19 mouse cellular contexts compared by ENCODE assay signal in the genomic region with DNA sequence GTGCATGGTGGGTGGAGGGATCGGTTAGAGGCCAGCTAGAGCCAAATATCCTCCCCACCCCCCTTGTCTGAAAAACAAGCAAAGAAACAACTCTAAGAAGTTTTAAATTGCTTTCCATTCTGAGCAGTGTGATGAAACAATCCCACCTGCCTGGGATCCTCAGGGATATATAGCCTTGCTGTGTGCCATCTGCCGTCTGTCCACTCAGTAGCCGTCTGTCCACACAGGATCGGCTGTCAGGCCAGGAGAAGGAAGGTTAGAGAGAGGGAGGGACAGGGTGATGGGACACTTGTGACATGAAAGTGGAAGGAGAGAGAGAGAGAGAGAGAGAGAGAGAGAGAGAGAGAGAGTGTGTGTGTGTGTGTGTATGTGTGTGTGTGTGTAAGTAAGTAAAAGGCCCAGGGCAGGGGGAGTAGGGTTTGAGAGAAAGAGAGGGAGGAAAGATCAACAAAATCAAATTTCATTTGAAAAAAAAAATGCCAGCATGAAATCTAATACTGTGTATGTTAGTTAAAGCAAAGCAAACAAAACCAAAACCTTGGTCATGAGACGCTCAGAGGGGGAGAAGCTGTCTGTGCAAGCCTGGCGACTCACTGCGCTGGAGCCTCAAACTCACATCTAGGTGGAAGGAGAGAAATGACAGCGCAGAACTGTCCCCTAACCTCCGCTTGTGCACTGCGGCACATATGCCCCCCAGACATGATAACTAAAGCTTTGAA. TPM values are rescaled to one million over a fixed set of nuclear protein-coding genes. Genes with fewer than 3 reads are reported as not detected.
DNase-seq lines count a peak whose midpoint lies in the region; ATAC-seq and TF ChIP-seq lines count a peak whose summit lies in the region.
"Had no signal": no experiment of that assay in that cellular context is flagged by ENCODE, and none has a peak within 500 bp of the region (broad histone marks: within the 10 kb centered on the region; RNA-seq: fewer than 3 reads in every experiment).

No protein-coding gene starts in this region.

- peak; percentile 34; the same call in 1 of the 2 replicates for ATAC-seq in kidney, embryonic 15.5 days (replicated peaks; ENCODE audit: low FRiP score)
- 0 out of 2 replicates have a peak, but pooled peaks have one; percentile 11 for ATAC-seq in lung, embryonic 14.5 days (ENCODE audit: insufficient read depth)
- ATAC-seq in lung, postnatal 0 days = no peak
- peak; percentile 62; the same call in 1 of the 2 replicates for ATAC-seq in embryonic facial prominence, embryonic 14.5 days (ENCODE audit: low read depth)
- no peak for ATAC-seq in neural tube, embryonic 15.5 days (ENCODE audit: low FRiP score)
- ATAC-seq: forebrain, embryonic 13.5 days; forebrain, postnatal 0 days had no signal

- H3K4me3 ChIP-seq in kidney, embryonic 15.5 days (replicated peaks) = no peak overlapping the region
- H3K4me3 ChIP-seq in lung, embryonic 14.5 days (ENCODE audit: low read depth, low read length) = no peak overlapping the region
- H3K4me3 ChIP-seq in lung, postnatal 0 days (ENCODE audit: low read depth, low read length) = no peak overlapping the region
- H3K4me3 ChIP-seq in embryonic facial prominence, embryonic 14.5 days (ENCODE audit: low read depth, low read length) = no peak overlapping the region
- H3K4me3 ChIP-seq in neural tube, embryonic 15.5 days (replicated peaks) = no peak overlapping the region
- H3K4me3 ChIP-seq: embryonic facial prominence, embryonic 13.5 days; forebrain, embryonic 13.5 days; hindbrain, embryonic 15.5 days had no signal

- 38% methylated on average over 10 of the region's 10 CpGs for WGBS in kidney, embryonic 15.5 days
- WGBS in lung, embryonic 14.5 days = 46% methylated on average over 10 of the region's 10 CpGs
- 65% methylated on average over 10 of the region's 10 CpGs for WGBS in lung, postnatal 0 days
- 56% methylated on average over 10 of the region's 10 CpGs for WGBS in embryonic facial prominence, embryonic 14.5 days
- WGBS in neural tube, embryonic 15.5 days = 75% methylated on average over 10 of the region's 10 CpGs

- no peaks in the 10 kb centered on the region for H3K27me3 ChIP-seq in kidney, embryonic 15.5 days
- no peaks in the 10 kb centered on the region for H3K27me3 ChIP-seq in lung, embryonic 14.5 days (ENCODE audit: insufficient read depth, low read length)
- no peaks in the 10 kb centered on the region for H3K27me3 ChIP-seq in lung, postnatal 0 days (replicated peaks; ENCODE audit: insufficient read depth, low read length)
- H3K27me3 ChIP-seq in embryonic facial prominence, embryonic 14.5 days (replicated peaks; ENCODE audit: control insufficient read depth, insufficient read depth, low read length) = no peaks in the 10 kb centered on the region
- no peaks in the 10 kb centered on the region for H3K27me3 ChIP-seq in neural tube, embryonic 15.5 days (replicated peaks)
- H3K27me3 ChIP-seq: embryonic facial prominence, embryonic 13.5 days; forebrain, embryonic 13.5 days; hindbrain, embryonic 15.5 days had no signal

- H3K27ac ChIP-seq in kidney, embryonic 15.5 days = peak overlapping the region; percentile 78
- H3K27ac ChIP-seq in lung, embryonic 14.5 days (ENCODE audit: low read depth) = no peak overlapping the region
- no peak overlapping the region for H3K27ac ChIP-seq in lung, postnatal 0 days (ENCODE audit: low read length)
- no peak overlapping the region for H3K27ac ChIP-seq in embryonic facial prominence, embryonic 14.5 days (replicated peaks; ENCODE audit: low read depth, low read length)
- H3K27ac ChIP-seq in neural tube, embryonic 15.5 days (replicated peaks) = no peak overlapping the region
- H3K27ac ChIP-seq: embryonic facial prominence, embryonic 13.5 days; forebrain, embryonic 13.5 days; hindbrain, embryonic 15.5 days had no signal

- no peaks in the 10 kb centered on the region for H3K9me3 ChIP-seq in kidney, embryonic 15.5 days (replicated peaks)
- no peaks in the 10 kb centered on the region for H3K9me3 ChIP-seq in lung, embryonic 14.5 days (ENCODE audit: low read depth, low read length)
- H3K9me3 ChIP-seq in lung, postnatal 0 days (ENCODE audit: low read length) = no peaks in the 10 kb centered on the region
- H3K9me3 ChIP-seq in embryonic facial prominence, embryonic 14.5 days (ENCODE audit: control insufficient read depth, low read length) = no peaks in the 10 kb centered on the region
- H3K9me3 ChIP-seq in neural tube, embryonic 15.5 days (replicated peaks) = no peaks in the 10 kb centered on the region
- H3K9me3 ChIP-seq: embryonic facial prominence, embryonic 13.5 days; forebrain, embryonic 13.5 days; hindbrain, embryonic 15.5 days had no signal

- H3K4me2 ChIP-seq in kidney, embryonic 15.5 days = no peak overlapping the region
- H3K4me2 ChIP-seq in lung, embryonic 14.5 days = no peak overlapping the region
- H3K4me2 ChIP-seq in lung, postnatal 0 days (replicated peaks; ENCODE audit: low read depth, low read length) = no peak overlapping the region
- H3K4me2 ChIP-seq in embryonic facial prominence, embryonic 14.5 days (ENCODE audit: low read depth, low read length) = no peak overlapping the region
- no peak overlapping the region for H3K4me2 ChIP-seq in neural tube, embryonic 15.5 days
- H3K4me2 ChIP-seq: embryonic facial prominence, embryonic 13.5 days; forebrain, embryonic 13.5 days; hindbrain, embryonic 15.5 days had no signal

- no peak for TF ChIP-seq EP300 in lung, postnatal 0 days (IDR thresholded peaks at IDR 0.05)

- TF ChIP-seq CTCF in lung, embryonic 14.5 days (IDR thresholded peaks at IDR 0.05; ENCODE audit: low read depth) = no peak
- TF ChIP-seq CTCF in lung, postnatal 0 days (IDR thresholded peaks at IDR 0.05) = no peak

- DNase-seq in heart, adult 11 months = peak; percentile 54
- DNase-seq in heart, adult 18-20 months = no peak
- no peak for DNase-seq in kidney, postnatal 25 days
- no peak for DNase-seq in lung, embryonic 14.5 days
- DNase-seq in lung, postnatal 0 days (ENCODE audit: low spot score) = no peak
- DNase-seq in embryonic facial prominence, embryonic 14.5 days (ENCODE audit: low spot score) = peak; percentile 43
- DNase-seq: adrenal gland, adult 2 months; adrenal gland, postnatal 25 days; cerebellum, adult 18-20 months; cerebellum, adult 9-11 months; cerebellum, postnatal 36 days; forebrain, postnatal 0 days; gastrocnemius, postnatal 14 days; heart, postnatal 14 days had no signal

- no peaks in the 10 kb centered on the region for H3K36me3 ChIP-seq in kidney, embryonic 15.5 days
- H3K36me3 ChIP-seq in lung, embryonic 14.5 days (ENCODE audit: insufficient read depth) = no peaks in the 10 kb centered on the region; the same call in 1 of the 2 replicates
- no peaks in the 10 kb centered on the region for H3K36me3 ChIP-seq in lung, postnatal 0 days (ENCODE audit: insufficient read depth, low read length)
- H3K36me3 ChIP-seq in embryonic facial prominence, embryonic 14.5 days (ENCODE audit: control insufficient read depth, insufficient read depth, low read length) = no peaks in the 10 kb centered on the region
- no peaks in the 10 kb centered on the region for H3K36me3 ChIP-seq in neural tube, embryonic 15.5 days
- H3K36me3 ChIP-seq: embryonic facial prominence, embryonic 13.5 days; hindbrain, embryonic 15.5 days had no signal

- H3K9ac ChIP-seq in kidney, embryonic 15.5 days = no peak overlapping the region
- no peak overlapping the region for H3K9ac ChIP-seq in lung, embryonic 14.5 days
- no peak overlapping the region for H3K9ac ChIP-seq in lung, postnatal 0 days (replicated peaks; ENCODE audit: low read depth)
- no peak overlapping the region for H3K9ac ChIP-seq in embryonic facial prominence, embryonic 14.5 days (ENCODE audit: low read depth, low read length)
- H3K9ac ChIP-seq in neural tube, embryonic 15.5 days (replicated peaks) = no peak overlapping the region
- H3K9ac ChIP-seq: embryonic facial prominence, embryonic 13.5 days; forebrain, embryonic 13.5 days; forebrain, postnatal 0 days; hindbrain, embryonic 15.5 days had no signal

- H3K4me1 ChIP-seq in kidney, embryonic 15.5 days = peaks cover 8% of the 10 kb centered on the region
- H3K4me1 ChIP-seq in lung, embryonic 14.5 days (ENCODE audit: insufficient read depth) = no peaks in the 10 kb centered on the region
- H3K4me1 ChIP-seq in lung, postnatal 0 days (ENCODE audit: insufficient read depth, low read depth, low read length) = no peaks in the 10 kb centered on the region
- H3K4me1 ChIP-seq in embryonic facial prominence, embryonic 14.5 days (ENCODE audit: control insufficient read depth, insufficient read depth, low read length) = no peaks in the 10 kb centered on the region
- no peaks in the 10 kb centered on the region for H3K4me1 ChIP-seq in neural tube, embryonic 15.5 days
- H3K4me1 ChIP-seq: forebrain, embryonic 13.5 days; hindbrain, embryonic 15.5 days had no signal

RNA-seq across cellular contexts. Expression of a gene that starts 28.8 kb away (rescaled TPM):
- 1 to 10 TPM; 3.4 to 5.6 TPM for total RNA-seq in heart, adult 18-20 months (2021)
- 7.8 and 9.0 TPM in 2 replicates for polyA plus RNA-seq in kidney, embryonic 15.5 days (2015; fragmentation: Nextera tagmentation; extraction: Ambion mirVana)
- polyA plus RNA-seq in lung, embryonic 14.5 days (2014; fragmentation: Nextera tagmentation; extraction: Ambion mirVana) = 4.7 and 5.4 TPM in 2 replicates
- polyA plus RNA-seq in lung, postnatal 0 days (2015; fragmentation: Nextera tagmentation; extraction: Ambion mirVana) = 9.6 and 12.0 TPM in 2 replicates
- 5.9 and 6.1 TPM in 2 replicates for polyA plus RNA-seq in embryonic facial prominence, embryonic 14.5 days (2014; fragmentation: Nextera tagmentation; extraction: Ambion mirVana)
- 3.4 and 6.2 TPM in 2 replicates for polyA plus RNA-seq in neural tube, embryonic 15.5 days (2015; fragmentation: Nextera tagmentation; extraction: Ambion mirVana)

Comparison
In these comparisons a context has a peak if more than half of its experiments do, and no peak if none do; other contexts are left out.
1. DNase-seq: peak in heart, adult 11 months (single experiment) and embryonic facial prominence, embryonic 14.5 days (single experiment); none in heart, adult 18-20 months (0 of 2), kidney, postnatal 25 days (0 of 2), lung, embryonic 14.5 days (single experiment) and lung, postnatal 0 days (single experiment).
2. ATAC-seq: peak in kidney, embryonic 15.5 days (single experiment), lung, embryonic 14.5 days (single experiment) and embryonic facial prominence, embryonic 14.5 days (single experiment); none in lung, postnatal 0 days (single experiment) and neural tube, embryonic 15.5 days (single experiment).